Mouse (Mus musculus) hindbrain, embryonic 15.5 days (tissue): Measurements from ENCODE around the gene Gm9918. TPM values are rescaled to one million over a fixed set of nuclear protein-coding genes. Genes with fewer than 3 reads are reported as not detected.

Source experiments
- ATAC-seq: fragments of 200-750 bp; cut with Nextera tagmentation; 2 replicates; pipeline ENCODE4 v1.8.0; 2017; ENCODE audit warnings: low read depth, moderate number of reproducible peaks, moderate TSS enrichment; ENCODE audit not compliant: low FRiP score
- H3K27ac ChIP-seq: fragments of 300-500 bp; sonication (generic); replicated peaks from 2 replicates; pipeline ENCODE4 v1.5.1; 2015; ENCODE audit warnings: mild to moderate bottlenecking, inconsistent platforms
- H3K27me3 ChIP-seq: fragments of 300-500 bp; sonication (generic); 2 replicates; pipeline ENCODE4 v1.6.1; 2015; ENCODE audit warnings: control low read depth, inconsistent platforms
- H3K36me3 ChIP-seq: fragments of 300-500 bp; sonication (generic); 2 replicates; pipeline ENCODE4 v1.6.1; 2015; ENCODE audit warnings: control low read depth, inconsistent platforms
- H3K4me1 ChIP-seq: fragments of 300-500 bp; sonication (generic); replicated peaks from 2 replicates; pipeline ENCODE4 v1.6.1; 2015; ENCODE audit warnings: control low read depth, inconsistent platforms
- H3K4me2 ChIP-seq: fragments of 300-500 bp; sonication (generic); 2 replicates; pipeline ENCODE4 v1.6.1; 2015; ENCODE audit warnings: moderate library complexity, mild to moderate bottlenecking, inconsistent platforms
- H3K4me3 ChIP-seq: fragments of 300-500 bp; sonication (generic); 2 replicates; pipeline ENCODE4 v1.5.1; 2015; ENCODE audit warnings: mild to moderate bottlenecking, inconsistent platforms
- H3K9ac ChIP-seq: fragments of 300-500 bp; sonication (generic); 2 replicates; pipeline ENCODE4 v1.6.1; 2015; ENCODE audit warnings: inconsistent platforms
- H3K9me3 ChIP-seq: fragments of 300-500 bp; sonication (generic); 2 replicates; pipeline ENCODE4 v1.6.1; 2016; ENCODE audit warnings: control low read depth, inconsistent platforms
- WGBS: fragments of 180-500 bp; shearing (Covaris S2); methylation state at CpG from one replicate; pipeline ENCODE4 v1.1.7; 2015; 5-methylcytosine and 5-hydroxymethylcytosine counted together
- polyA plus RNA-seq: library from polyadenylated mRNA; unstranded; fragments of >200 nt; fragmentation: Nextera tagmentation; extraction: Ambion mirVana; gene quantifications from 2 replicates; pipeline ENCODE4 v1.2.1, GENCODE M21; 2015

Gm9918 gene
- polyA plus RNA-seq, 1 experiment from 2014 or later: 0.06 TPM

DNA sequence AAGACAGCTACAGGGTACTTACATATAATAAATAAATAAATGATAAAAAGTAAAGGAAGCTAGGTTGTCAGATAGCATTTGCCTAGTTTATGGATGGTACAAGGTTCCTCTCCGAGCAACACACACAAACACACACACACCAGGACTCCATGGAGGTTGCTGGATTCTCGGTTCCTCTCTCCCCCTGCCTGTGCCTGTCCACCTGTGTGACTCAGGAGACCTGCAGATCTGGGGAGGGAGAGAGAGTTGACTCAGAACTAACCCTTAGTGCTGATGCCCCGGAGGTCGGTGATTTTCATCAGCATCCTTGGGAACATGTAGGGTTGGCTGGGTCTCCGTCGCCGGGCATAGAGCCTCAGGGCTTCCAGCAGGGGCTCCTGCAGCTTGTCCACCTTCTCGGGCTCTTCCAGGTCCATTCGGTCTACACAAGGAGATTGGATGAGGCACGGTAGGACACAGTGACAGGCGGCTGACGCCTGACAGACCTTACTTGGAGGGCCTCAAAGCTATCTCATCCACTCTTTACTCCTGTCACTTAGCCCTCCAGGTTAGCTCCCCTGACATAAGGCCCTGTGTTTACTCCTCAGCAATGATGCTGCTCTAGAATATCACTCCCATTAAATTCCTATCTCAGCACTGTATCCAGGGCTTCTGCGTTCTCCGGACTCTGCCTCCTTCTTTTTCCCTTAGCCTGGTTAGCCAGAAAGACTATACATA, 31.7 kb upstream of the Gm9918 start:
- Histone ChIP-seq H3K4me3 (no peak overlapping the region), H3K27ac (no peak overlapping the region), H3K9me3 (no peaks in the 10 kb centered on the region), H3K4me1 (peaks cover 6% of the 10 kb centered on the region), H3K27me3 (peaks cover 17% of the 10 kb centered on the region), H3K36me3 (no peaks in the 10 kb centered on the region), H3K4me2 (no peak overlapping the region), H3K9ac (no peak overlapping the region)
- WGBS: 87% methylated on average over 14 of the region's 14 CpGs
- ATAC-seq: no peak

- H3K4me2 ChIP-seq: no peak overlapping the region
- H3K4me1 ChIP-seq: peaks cover 12% of the 10 kb centered on the region
- no peaks in the 10 kb centered on the region for H3K36me3 ChIP-seq
- WGBS: 9% methylated on average over 9 of the region's 9 CpGs
- no peak overlapping the region for H3K4me3 ChIP-seq
- peaks cover 22% of the 10 kb centered on the region for H3K27me3 ChIP-seq
- no peak overlapping the region for H3K9ac ChIP-seq
- no peaks in the 10 kb centered on the region for H3K9me3 ChIP-seq
- H3K27ac ChIP-seq: no peak overlapping the region
- peak; percentile 69; the same call in 1 of the 2 replicates for ATAC-seq
Observed at GRCm38 (mm10) chr15:102239260-102239590, 31.1 kb upstream of the Gm9918 start.

DNA sequence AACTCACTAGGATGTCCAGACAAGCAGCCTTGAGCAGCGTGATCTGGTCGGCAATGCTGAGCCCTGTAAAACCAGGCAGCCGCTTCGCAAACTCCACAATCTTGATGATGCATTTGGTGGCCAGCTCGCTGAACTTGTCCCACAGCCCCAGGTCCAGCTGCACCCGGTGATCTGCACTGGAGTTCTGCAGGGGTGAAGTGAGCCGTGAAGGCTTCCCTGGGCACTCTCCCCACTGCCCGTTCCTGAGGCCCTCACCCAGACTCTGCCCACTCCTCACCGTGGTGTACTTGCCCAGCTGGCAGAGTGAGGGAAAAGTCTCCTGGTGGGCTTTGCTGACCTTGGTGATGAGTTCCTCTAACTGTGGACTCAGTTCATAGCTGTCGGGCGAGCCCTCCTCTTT, 30.5 kb upstream of the Gm9918 start:
- H3K27ac ChIP-seq: no peak overlapping the region
- H3K4me3 ChIP-seq: no peak overlapping the region
- peaks cover 18% of the 10 kb centered on the region for H3K4me1 ChIP-seq
- H3K4me2 ChIP-seq: no peak overlapping the region
- H3K27me3 ChIP-seq: peaks cover 26% of the 10 kb centered on the region
- 79% methylated on average over 11 of the region's 11 CpGs for WGBS
- H3K9ac ChIP-seq: no peak overlapping the region
- no peaks in the 10 kb centered on the region for H3K36me3 ChIP-seq
- no peak for ATAC-seq
- H3K9me3 ChIP-seq: no peaks in the 10 kb centered on the region

GRCm38 (mm10) chr15:102240607-102241006, 29.8 kb upstream of the Gm9918 start:
- Histone ChIP-seq H3K4me3 (no peak overlapping the region), H3K9me3 (no peaks in the 10 kb centered on the region), H3K9ac (no peak overlapping the region), H3K27me3 (peaks cover 32% of the 10 kb centered on the region), H3K36me3 (no peaks in the 10 kb centered on the region), H3K4me1 (peaks cover 26% of the 10 kb centered on the region), H3K4me2 (no peak overlapping the region), H3K27ac (no peak overlapping the region)
- 87% methylated on average over 4 of the region's 4 CpGs for WGBS
- no peak for ATAC-seq

- 38% methylated on average over 12 of the region's 12 CpGs for WGBS
Observed at GRCm38 (mm10) chr15:102242404-102243228, 27.7 kb upstream of the Gm9918 start.

GRCm38 (mm10) chr15:102243229-102244190, 26.9 kb upstream of the Gm9918 start:
- no peaks in the 10 kb centered on the region for H3K9me3 ChIP-seq
- no peak overlapping the region for H3K9ac ChIP-seq
- ATAC-seq: no peak
- peak overlapping the region; percentile 97 for H3K4me2 ChIP-seq
- 14% methylated on average over 22 of the region's 22 CpGs for WGBS
- peaks cover 48% of the 10 kb centered on the region for H3K4me1 ChIP-seq
- no peaks in the 10 kb centered on the region for H3K36me3 ChIP-seq
- H3K4me3 ChIP-seq: peak overlapping the region; percentile 13
- H3K27ac ChIP-seq: no peak overlapping the region
- peaks cover 35% of the 10 kb centered on the region for H3K27me3 ChIP-seq

More at GRCm38 (mm10) chr15:102242404-102243228, 27.7 kb upstream of the Gm9918 start:
- Histone ChIP-seq H3K27ac (no peak overlapping the region), H3K9me3 (no peaks in the 10 kb centered on the region), H3K27me3 (peaks cover 32% of the 10 kb centered on the region), H3K4me2 (peak overlapping the region; percentile 97; the same call in 1 of the 2 replicates), H3K36me3 (no peaks in the 10 kb centered on the region), H3K4me1 (peaks cover 42% of the 10 kb centered on the region), H3K4me3 (no peak overlapping the region), H3K9ac (no peak overlapping the region)
- ATAC-seq: no peak

- Histone ChIP-seq H3K36me3 (no peaks in the 10 kb centered on the region), H3K27me3 (peaks cover 43% of the 10 kb centered on the region), H3K27ac (no peak overlapping the region), H3K4me2 (peak overlapping the region; percentile 97), H3K4me3 (peak overlapping the region; percentile 62), H3K9ac (0 out of 2 replicates have a peak overlapping the region, but pooled peaks have one; percentile 67), H3K4me1 (peaks cover 51% of the 10 kb centered on the region), H3K9me3 (no peaks in the 10 kb centered on the region)
- ATAC-seq: no peak
- WGBS: 7% methylated on average over 19 of the region's 19 CpGs
Observed at GRCm38 (mm10) chr15:102244306-102245191, 25.8 kb upstream of the Gm9918 start.

DNA sequence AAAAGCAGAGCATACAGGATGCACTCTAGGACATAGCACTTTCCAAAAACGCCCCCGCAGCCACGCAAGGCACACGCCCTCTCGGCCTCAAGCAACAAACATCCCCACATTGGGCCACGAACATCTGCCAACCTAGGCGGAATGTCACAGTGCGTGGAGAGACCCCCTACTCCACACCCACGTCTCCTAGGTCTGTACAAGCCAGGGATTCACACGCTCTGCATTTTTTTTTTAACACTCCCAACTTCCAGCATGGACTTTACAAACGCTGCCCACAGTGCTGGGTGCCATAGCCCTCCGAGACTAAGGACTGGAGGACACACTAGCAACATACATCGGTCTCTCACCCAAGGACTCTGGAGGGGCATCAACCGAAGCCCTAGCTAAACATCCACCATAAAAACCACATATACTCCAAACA, 24.9 kb upstream of the Gm9918 start:
- Histone ChIP-seq H3K4me3 (peak overlapping the region; percentile 62), H3K9me3 (no peaks in the 10 kb centered on the region), H3K27ac (peak overlapping the region; percentile 89), H3K27me3 (peaks cover 49% of the 10 kb centered on the region), H3K4me1 (peaks cover 51% of the 10 kb centered on the region), H3K4me2 (peak overlapping the region; percentile 97), H3K9ac (peak overlapping the region; percentile 67), H3K36me3 (no peaks in the 10 kb centered on the region)
- WGBS: 6% methylated on average over 14 of the region's 14 CpGs
- no peak for ATAC-seq

DNA sequence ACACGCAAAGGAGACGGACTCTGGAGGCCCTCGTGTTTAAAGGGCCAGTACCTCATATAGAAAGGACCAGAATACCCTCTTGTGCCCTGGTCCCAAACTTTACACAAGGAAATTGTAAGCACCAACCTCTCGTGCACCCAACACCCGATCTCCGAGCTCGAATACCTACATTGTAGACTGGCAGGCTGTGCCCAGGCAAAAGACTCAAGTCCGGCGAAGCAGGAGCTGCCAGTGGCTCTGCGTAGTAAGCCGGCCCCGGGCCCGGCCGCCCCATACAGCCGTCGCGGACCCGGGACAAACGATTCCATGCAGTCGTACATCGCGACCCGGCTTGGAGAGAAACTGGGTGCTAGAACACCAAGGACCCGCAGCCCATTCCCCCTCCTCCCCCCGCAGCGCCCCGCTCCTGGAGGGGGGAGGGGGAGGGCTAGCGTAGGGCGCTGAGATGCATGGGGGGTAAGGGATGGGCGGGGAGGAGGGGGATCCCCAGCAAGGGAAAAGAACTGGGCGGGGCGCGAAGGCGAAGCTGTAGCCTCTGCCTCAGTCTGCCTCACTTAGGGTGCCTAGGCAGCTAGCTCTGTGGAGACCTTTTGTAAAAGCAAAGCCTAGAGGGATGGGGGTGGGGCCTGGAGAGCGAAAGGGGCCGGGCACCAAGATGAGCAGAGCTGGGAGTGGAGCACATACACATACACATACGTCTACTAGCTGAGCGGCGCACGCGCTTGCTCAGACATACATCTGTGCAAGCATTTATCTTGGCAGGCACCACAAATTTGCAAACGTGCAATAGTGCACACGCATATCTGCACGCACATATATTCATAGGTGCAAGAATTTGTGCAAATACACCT, 24.2 kb upstream of the Gm9918 start:
- ATAC-seq: peak; percentile 85
- peaks cover 50% of the 10 kb centered on the region for H3K27me3 ChIP-seq
- no peaks in the 10 kb centered on the region for H3K36me3 ChIP-seq
- H3K4me3 ChIP-seq: peak overlapping the region; percentile 62
- under 1% methylated on average over 41 of the region's 44 CpGs for WGBS
- no peaks in the 10 kb centered on the region for H3K9me3 ChIP-seq
- peak overlapping the region; percentile 89 for H3K27ac ChIP-seq
- peaks cover 51% of the 10 kb centered on the region for H3K4me1 ChIP-seq
- peak overlapping the region; percentile 97 for H3K4me2 ChIP-seq
- peak overlapping the region; percentile 67 for H3K9ac ChIP-seq

- ATAC-seq: peak; percentile 84
- WGBS: 0% methylated on average over 32 of the region's 35 CpGs
- peaks cover 51% of the 10 kb centered on the region for H3K4me1 ChIP-seq
Observed at GRCm38 (mm10) chr15:102246866-102247251, 23.5 kb upstream of the Gm9918 start.

More at GRCm38 (mm10) chr15:102246866-102247251, 23.5 kb upstream of the Gm9918 start:
- peak overlapping the region; percentile 67 for H3K9ac ChIP-seq
- peak overlapping the region; percentile 62 for H3K4me3 ChIP-seq
- H3K4me2 ChIP-seq: peak overlapping the region; percentile 97
- H3K27me3 ChIP-seq: peaks cover 53% of the 10 kb centered on the region
- H3K27ac ChIP-seq: peak overlapping the region; percentile 89
- H3K9me3 ChIP-seq: no peaks in the 10 kb centered on the region
- no peaks in the 10 kb centered on the region for H3K36me3 ChIP-seq
